8 mouse cellular contexts compared by ENCODE assay signal in the genomic region with DNA sequence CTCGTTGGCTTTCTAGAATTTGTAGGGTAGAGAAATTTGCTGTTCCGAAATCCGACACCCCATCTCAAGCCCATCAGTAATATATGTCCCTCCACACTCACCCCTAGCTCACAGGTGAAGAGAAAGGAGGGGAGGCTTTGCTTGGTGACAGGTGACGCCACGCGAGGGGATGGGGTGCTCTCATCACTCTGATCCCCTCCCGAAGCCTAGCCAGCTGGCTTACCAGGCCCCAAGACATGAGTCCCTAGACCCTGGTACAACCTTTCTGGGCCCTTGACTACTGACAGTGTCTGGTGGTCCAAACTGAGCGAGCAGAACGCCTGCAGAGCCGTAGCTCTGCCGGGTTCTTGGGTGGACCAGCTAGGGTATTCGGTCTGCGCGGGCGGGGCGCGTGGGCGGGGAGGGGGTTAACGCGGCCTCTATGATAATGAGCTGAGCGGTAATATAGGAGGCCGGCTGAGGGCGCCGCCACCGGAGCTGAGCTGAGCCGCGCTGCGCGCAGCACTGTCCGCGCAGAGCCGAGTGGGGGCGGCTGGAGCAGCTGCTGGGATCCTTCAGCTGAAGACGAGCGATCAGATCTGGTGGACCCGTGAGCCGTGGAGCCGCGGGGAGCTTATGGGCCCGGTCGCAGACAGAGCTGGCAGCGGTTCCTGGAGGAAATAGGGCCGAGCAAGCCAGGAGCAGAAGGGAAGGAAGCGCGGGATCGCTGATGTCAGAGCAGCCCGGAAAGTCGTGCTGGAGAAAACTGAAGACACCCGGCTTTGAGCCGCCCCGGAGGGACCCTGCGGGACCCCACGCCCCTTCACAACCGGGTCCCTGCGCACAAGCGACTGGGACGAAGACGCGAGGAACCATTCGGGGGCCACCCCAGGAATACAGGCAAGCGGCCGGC. TPM values are rescaled to one million over a fixed set of nuclear protein-coding genes. Genes with fewer than 3 reads are reported as not detected.
DNase-seq lines count a peak whose midpoint lies in the region; ATAC-seq and TF ChIP-seq lines count a peak whose summit lies in the region.

No protein-coding gene starts in this region.

- no peaks in the 10 kb centered on the region for H3K9me3 ChIP-seq in embryonic facial prominence, embryonic 13.5 days
- no peaks in the 10 kb centered on the region for H3K9me3 ChIP-seq in limb, embryonic 11.5 days (ENCODE audit: control insufficient read depth, low read length)
- H3K9me3 ChIP-seq in midbrain, embryonic 12.5 days = no peaks in the 10 kb centered on the region

- no peak for TF ChIP-seq CTCF in bone marrow macrophage, adult 2 months (IDR thresholded peaks at IDR 0.05; ENCODE audit: low read depth, low read length)
- TF ChIP-seq CTCF in kidney, adult 2 months (conservative IDR thresholded peaks at IDR 0.05; ENCODE audit: insufficient read depth, insufficient read length, low read depth, low read length) = 0 out of 2 replicates have a peak, but pooled peaks have one; percentile 17
- TF ChIP-seq CTCF in spleen, adult 2 months (IDR thresholded peaks at IDR 0.05; ENCODE audit: extremely low read depth, insufficient read depth, insufficient read length, insufficient replicate concordance) = no peak

- peak overlapping the region; percentile 95 for H3K4me2 ChIP-seq in embryonic facial prominence, embryonic 13.5 days
- H3K4me2 ChIP-seq in limb, embryonic 11.5 days (ENCODE audit: low read depth, severe bottlenecking) = peak overlapping the region; percentile 100
- H3K4me2 ChIP-seq in midbrain, embryonic 12.5 days (replicated peaks) = peak overlapping the region; percentile 87

- H3K4me1 ChIP-seq in bone marrow macrophage, adult 2 months (ENCODE audit: control insufficient read depth, insufficient read depth, low read length) = peaks cover 14% of the 10 kb centered on the region
- H3K4me1 ChIP-seq in embryonic facial prominence, embryonic 13.5 days = peaks cover 42% of the 10 kb centered on the region
- peaks cover 14% of the 10 kb centered on the region; the same call in 1 of the 2 replicates for H3K4me1 ChIP-seq in kidney, adult 2 months (ENCODE audit: control insufficient read depth, insufficient read depth, low read length)
- H3K4me1 ChIP-seq in limb, embryonic 11.5 days (ENCODE audit: control insufficient read depth, insufficient read depth, low read length) = 0 out of 2 replicates have a peak, but pooled peaks cover 4% of the 10 kb centered on the region
- H3K4me1 ChIP-seq in midbrain, embryonic 12.5 days = peaks cover 43% of the 10 kb centered on the region
- H3K4me1 ChIP-seq in spleen, adult 2 months (ENCODE audit: control insufficient read depth, insufficient read depth, insufficient read length) = no peaks in the 10 kb centered on the region

- under 1% methylated on average over 62 of the region's 62 CpGs for WGBS in embryonic facial prominence, embryonic 13.5 days
- WGBS in kidney, adult 2 months = 1% methylated on average over 62 of the region's 62 CpGs
- WGBS in limb, embryonic 11.5 days = 1% methylated on average over 62 of the region's 62 CpGs
- WGBS in midbrain, embryonic 12.5 days = under 1% methylated on average over 62 of the region's 62 CpGs
- WGBS in spleen, adult 2 months = 2% methylated on average over 62 of the region's 62 CpGs

- 0 out of 2 replicates have a peak, but pooled peaks have one; percentile 37 for TF ChIP-seq POLR2A in bone marrow macrophage, adult 2 months (IDR thresholded peaks at IDR 0.05; ENCODE audit: borderline replicate concordance, low read depth, low read length)
- peak; percentile 68 for TF ChIP-seq POLR2A in kidney, adult 2 months (IDR thresholded peaks at IDR 0.05; ENCODE audit: low read depth, low read length)
- no peak for TF ChIP-seq POLR2A in spleen, adult 2 months (IDR thresholded peaks at IDR 0.05; ENCODE audit: low read depth, low read length)

- peak; percentile 92 to 93 for DNase-seq in heart, adult 18-20 months
- DNase-seq in kidney, adult 2 months = peak; percentile 93
- peak; percentile 84 for DNase-seq in limb, embryonic 11.5 days (ENCODE audit: low spot score)
- DNase-seq in spleen, adult 2 months (ENCODE audit: low read depth in 1 of 2, low spot score in 2 of 2) = peak in 1 of 2 experiments; percentile 18

- ATAC-seq in embryonic facial prominence, embryonic 13.5 days (ENCODE audit: insufficient number of reproducible peaks, insufficient read depth, low FRiP score, low TSS enrichment, low read depth) = peak; percentile 89
- peak; percentile 85 for ATAC-seq in limb, embryonic 11.5 days (ENCODE audit: insufficient number of reproducible peaks, low FRiP score, low TSS enrichment, low read depth)
- peak; percentile 94 for ATAC-seq in midbrain, embryonic 12.5 days (ENCODE audit: low FRiP score, low read depth)
- ATAC-seq in activated CD4-positive, CD25-positive, alpha-beta regulatory T cell, adult 4 months = no peak

- peaks cover 8% of the 10 kb centered on the region; the same call in 1 of the 2 replicates for H3K27me3 ChIP-seq in embryonic facial prominence, embryonic 13.5 days
- no peaks in the 10 kb centered on the region for H3K27me3 ChIP-seq in kidney, adult 2 months (replicated peaks; ENCODE audit: control insufficient read depth, insufficient read depth, low read length)
- 0 out of 2 replicates have a peak, but pooled peaks cover 2% of the 10 kb centered on the region for H3K27me3 ChIP-seq in limb, embryonic 11.5 days (ENCODE audit: control insufficient read depth, insufficient read depth, low read length)
- no peaks in the 10 kb centered on the region for H3K27me3 ChIP-seq in midbrain, embryonic 12.5 days
- H3K27me3 ChIP-seq in spleen, adult 2 months (ENCODE audit: control insufficient read depth, insufficient read depth, low read length) = peaks cover 4% of the 10 kb centered on the region; the same call in 1 of the 2 replicates

- peak overlapping the region; percentile 52 for H3K27ac ChIP-seq in bone marrow macrophage, adult 2 months (ENCODE audit: insufficient read depth, low read depth, low read length)
- H3K27ac ChIP-seq in embryonic facial prominence, embryonic 13.5 days = peak overlapping the region; percentile 78
- H3K27ac ChIP-seq in kidney, adult 2 months (ENCODE audit: insufficient read depth, low read depth, low read length) = peak overlapping the region; percentile 80
- no peak overlapping the region for H3K27ac ChIP-seq in limb, embryonic 11.5 days (replicated peaks; ENCODE audit: low read depth, low read length)
- H3K27ac ChIP-seq in midbrain, embryonic 12.5 days (replicated peaks) = peak overlapping the region; percentile 91
- H3K27ac ChIP-seq in spleen, adult 2 months (ENCODE audit: insufficient read depth, low read length) = peak overlapping the region; percentile 38; the same call in 1 of the 2 replicates

- peak overlapping the region; percentile 84 for H3K9ac ChIP-seq in embryonic facial prominence, embryonic 13.5 days
- H3K9ac ChIP-seq in limb, embryonic 11.5 days (ENCODE audit: low read length) = peak overlapping the region; percentile 60
- H3K9ac ChIP-seq in midbrain, embryonic 12.5 days (replicated peaks) = peak overlapping the region; percentile 91

- no peaks in the 10 kb centered on the region for H3K36me3 ChIP-seq in embryonic facial prominence, embryonic 13.5 days
- no peaks in the 10 kb centered on the region for H3K36me3 ChIP-seq in kidney, adult 2 months (ENCODE audit: control insufficient read depth, insufficient read depth, low read length)
- H3K36me3 ChIP-seq in limb, embryonic 11.5 days (ENCODE audit: control insufficient read depth, insufficient read depth, low read length) = no peaks in the 10 kb centered on the region
- H3K36me3 ChIP-seq in midbrain, embryonic 12.5 days = no peaks in the 10 kb centered on the region
- no peaks in the 10 kb centered on the region for H3K36me3 ChIP-seq in spleen, adult 2 months (ENCODE audit: control insufficient read depth, insufficient read depth, low read length)

- H3K4me3 ChIP-seq in bone marrow macrophage, adult 2 months (ENCODE audit: insufficient read depth, low read length) = peak overlapping the region; percentile 96
- peak overlapping the region; percentile 83 for H3K4me3 ChIP-seq in embryonic facial prominence, embryonic 13.5 days
- peak overlapping the region; percentile 88 for H3K4me3 ChIP-seq in kidney, adult 2 months (ENCODE audit: insufficient read depth, low read depth, low read length)
- H3K4me3 ChIP-seq in limb, embryonic 11.5 days (ENCODE audit: low read depth, low read length) = peak overlapping the region; percentile 68
- peak overlapping the region; percentile 85 for H3K4me3 ChIP-seq in midbrain, embryonic 12.5 days
- H3K4me3 ChIP-seq in spleen, adult 2 months (ENCODE audit: extremely low read depth, insufficient read depth, insufficient read length) = peak overlapping the region; percentile 51

RNA-seq across cellular contexts. Expression of a gene that starts 1.6 kb away (rescaled TPM):
- 2.8 and 3.6 TPM in 2 replicates for polyA plus RNA-seq in bone marrow macrophage, adult 2 months (2012; ENCODE audit: insufficient read depth, insufficient read length, missing spikeins)
- 10.3 and 10.7 TPM in 2 replicates for polyA plus RNA-seq in embryonic facial prominence, embryonic 13.5 days (2015; fragmentation: Nextera tagmentation; extraction: Ambion mirVana)
- 10 to 100 TPM; 28.2 to 29.1 TPM for total RNA-seq in heart, adult 18-20 months (2021)
- 5.1 and 5.9 TPM in 2 replicates for polyA plus RNA-seq in kidney, adult 2 months (2012; rRNA removed)
- polyA plus RNA-seq in limb, embryonic 11.5 days (2014; fragmentation: Nextera tagmentation; extraction: Ambion mirVana) = 4.0 and 5.6 TPM in 2 replicates
- 19.0 and 19.3 TPM in 2 replicates for polyA plus RNA-seq in midbrain, embryonic 12.5 days (2016; fragmentation: Nextera tagmentation; extraction: Ambion mirVana)
- polyA plus RNA-seq in spleen, adult 2 months (2012; rRNA removed) = 1.2 TPM in 2 replicates
- not detected for polyA plus RNA-seq in activated CD4-positive, CD25-positive, alpha-beta regulatory T cell, adult 4 months (2017; shearing (Covaris generic))
